Mouse (Mus musculus): ENCODE results near the gene Gfm1. TPM values are rescaled to one million over a fixed set of nuclear protein-coding genes. Genes with fewer than 3 reads are reported as not detected.
A peak's percentile ranks its signal among the peaks of the same experiment; 100 is the strongest.

Gene Gfm1
- 100 to 1,000 TPM; 204 to 214 TPM for total RNA-seq (2021)
- long read RNA-seq, experiment 1, full-length matches to known transcripts, result 194 of 230 reads
- long read RNA-seq, experiment 1, partial matches to known transcripts, result 19 of 230 reads
- long read RNA-seq, experiment 1, other reads (novel, unspliced or antisense), result 17 of 230 reads
- long read RNA-seq, experiment 2, full-length matches to known transcripts, result 191 of 214 reads
- long read RNA-seq, experiment 2, partial matches to known transcripts, result 6 of 214 reads
- long read RNA-seq, experiment 2, other reads (novel, unspliced or antisense), result 17 of 214 reads

GRCm38 (mm10) chr3:67429999-67430380 is at the start of gene Gfm1:
Gene Gfm1 (plus strand): TSS chr3:67430096.
- intact Hi-C loops (cut with DNase I), result loop anchor here (2.0 to 5.0 kb wide), 2 partner anchors 77 to 137 kb away; no protein-coding TSS in a partner anchor
- peak; percentile 89 to 93 for DNase-seq

GRCm38 (mm10) chr3:67429338-67429998 is 428 bp upstream of the Gfm1 start:
- intact Hi-C loops (cut with DNase I), result no loop called here
- no peak for DNase-seq

GRCm38 (mm10) chr3:67434011-67434410 is 4.1 kb downstream of the Gfm1 start:
- intact Hi-C loops (cut with DNase I), result loop anchor here (5.0 kb wide), 1 partner anchor 133 kb away; no protein-coding TSS in a partner anchor
- DNase-seq, result no peak

- intact Hi-C loops (cut with DNase I), result no loop called here
- no peak for DNase-seq
These were observed 17.2 kb downstream of the Gfm1 start for GRCm38 (mm10) chr3:67447143-67447542.

- DNase-seq, result no peak
- intact Hi-C loops (cut with DNase I), result no loop called here
These were observed 19.8 kb downstream of the Gfm1 start for GRCm38 (mm10) chr3:67449660-67450059.

GRCm38 (mm10) chr3:67450601-67451210 is 20.8 kb downstream of the Gfm1 start:
- intact Hi-C loops (cut with DNase I), result no loop called here
- DNase-seq, result peak; percentile 11 to 35

- intact Hi-C loops (cut with DNase I), result no loop called here
These were observed 30.0 kb downstream of the Gfm1 start for GRCm38 (mm10) chr3:67459881-67460280.

GRCm38 (mm10) chr3:67462015-67462414 is 32.1 kb downstream of the Gfm1 start:
- intact Hi-C loops (cut with DNase I), result no loop called here
- no peak for DNase-seq

More at GRCm38 (mm10) chr3:67459881-67460280, 30.0 kb downstream of the Gfm1 start:
- DNase-seq, result no peak

GRCm38 (mm10) chr3:67462578-67462977 is 32.7 kb downstream of the Gfm1 start:
- intact Hi-C loops (cut with DNase I), result no loop called here
- peak in 1 of 2 experiments; percentile 9 for DNase-seq

GRCm38 (mm10) chr3:67463001-67463400 is 33.1 kb downstream of the Gfm1 start:
- DNase-seq, result no peak

GRCm38 (mm10) chr3:67463450-67464372 is 33.8 kb downstream of the Gfm1 start, which contains the start of gene Lxn:
Gene Lxn (minus strand): TSS chr3:67463926.
- DNase-seq, result peak; percentile 64 to 72
- intact Hi-C loops (cut with DNase I), result no loop called here

More at GRCm38 (mm10) chr3:67463001-67463400, 33.1 kb downstream of the Gfm1 start:
- intact Hi-C loops (cut with DNase I), result no loop called here

- intact Hi-C loops (cut with DNase I), result no loop called here
- DNase-seq, result no peak
These were observed 36.7 kb downstream of the Gfm1 start for GRCm38 (mm10) chr3:67466576-67466975.

GRCm38 (mm10) chr3:67467281-67467680 is 37.4 kb downstream of the Gfm1 start:
- intact Hi-C loops (cut with DNase I), result no loop called here
- no peak for DNase-seq

GRCm38 (mm10) chr3:67471408-67472127 is 41.7 kb downstream of the Gfm1 start:
- DNase-seq, result no peak
- intact Hi-C loops (cut with DNase I), result no loop called here

GRCm38 (mm10) chr3:67473438-67473837 is 43.5 kb downstream of the Gfm1 start:
- intact Hi-C loops (cut with DNase I), result no loop called here
- no peak for DNase-seq

GRCm38 (mm10) chr3:67479806-67480205 is 49.9 kb downstream of the Gfm1 start:
- no peak for DNase-seq
- intact Hi-C loops (cut with DNase I), result no loop called here

GRCm38 (mm10) chr3:67482400-67482799 is 52.5 kb downstream of the Gfm1 start:
- no peak for DNase-seq
- intact Hi-C loops (cut with DNase I), result no loop called here

- intact Hi-C loops (cut with DNase I), result no loop called here
- no peak for DNase-seq
These were observed 55.3 kb downstream of the Gfm1 start for GRCm38 (mm10) chr3:67485233-67485632.

- no peak for DNase-seq
- intact Hi-C loops (cut with DNase I), result no loop called here
These were observed 60.3 kb downstream of the Gfm1 start for GRCm38 (mm10) chr3:67490156-67490555.

Data from heart, postnatal 14 days (tissue).